Mouse (Mus musculus) spleen, adult 2 months (tissue): ENCODE measurements around the gene Smug1.
A peak's percentile ranks its signal among the peaks of the same experiment; 100 is the strongest.

Experiments used
- CTCF ChIP-seq: fragments of 200-500 bp; IDR thresholded peaks from 2 replicates; pipeline ENCODE4 v1.5.1; 2011; ENCODE audit warnings: mild to moderate bottlenecking, inconsistent platforms; ENCODE audit not compliant: insufficient read depth, insufficient read length, insufficient replicate concordance; ENCODE audit errors: extremely low read depth
- POLR2A ChIP-seq: fragments of 200-500 bp; IDR thresholded peaks from 2 replicates; pipeline ENCODE4 v1.6.1; 2011; ENCODE audit warnings: low read depth, low read length, inconsistent platforms

- peak; percentile 98 for TF ChIP-seq CTCF
- no peak for TF ChIP-seq POLR2A
Measured at GRCm38 (mm10) chr15:103176874-103177421, 10.1 kb upstream of the Smug1 start.
